Mouse (Mus musculus) limb, embryonic 10.5 days (tissue): Measurements from ENCODE around the gene Mcts2. TPM values are rescaled to one million over a fixed set of nuclear protein-coding genes. Genes with fewer than 3 reads are reported as not detected.

Experiments used
- DNase-seq: peaks from one replicate; pipeline ENCODE4 v3.0.0-alpha.2; 2017; ENCODE audit warnings: low spot score
- H3K27ac ChIP-seq: fragments of 300-500 bp; sonication (generic); 2 replicates; pipeline ENCODE4 v1.5.1; 2016; ENCODE audit warnings: mild to moderate bottlenecking
- H3K27me3 ChIP-seq: fragments of 300-500 bp; sonication (generic); 2 replicates; pipeline ENCODE4 v1.6.1; 2016; ENCODE audit warnings: low read depth, mild to moderate bottlenecking; ENCODE audit not compliant: poor library complexity, severe bottlenecking
- H3K36me3 ChIP-seq: fragments of 300-500 bp; sonication (generic); 2 replicates; pipeline ENCODE4 v1.6.1; 2016; ENCODE audit warnings: mild to moderate bottlenecking, moderate library complexity
- H3K4me1 ChIP-seq: fragments of 300-500 bp; sonication (generic); 2 replicates; pipeline ENCODE4 v1.6.1; 2016
- H3K4me3 ChIP-seq: fragments of 300-500 bp; sonication (generic); 2 replicates; pipeline ENCODE4 v1.5.1; 2016; ENCODE audit warnings: mild to moderate bottlenecking, moderate library complexity
- H3K9me3 ChIP-seq: fragments of 300-500 bp; sonication (generic); replicated peaks from 2 replicates; pipeline ENCODE4 v1.6.1; 2016; ENCODE audit warnings: mild to moderate bottlenecking
- WGBS: fragments of 180-500 bp; shearing (Covaris S2); methylation state at CpG from one replicate; pipeline ENCODE4 v1.1.7; 2016; 5-methylcytosine and 5-hydroxymethylcytosine counted together
- polyA plus RNA-seq: library from polyadenylated mRNA; unstranded; fragments of >200 nt; fragmentation: Nextera tagmentation; extraction: Ambion mirVana; gene quantifications from 2 replicates; pipeline ENCODE4 v1.2.1, GENCODE M21; 2016

The Mcts2 gene
- polyA plus RNA-seq, 1 experiment from 2014 or later: 38.0 TPM

- Histone ChIP-seq H3K4me1 (peaks cover 20% of the 10 kb centered on the region), H3K4me3 (no peak overlapping the region), H3K27ac (no peak overlapping the region), H3K36me3 (peaks cover 83% of the 10 kb centered on the region), H3K9me3 (no peaks in the 10 kb centered on the region), H3K27me3 (no peaks in the 10 kb centered on the region)
- DNase-seq: no peak
- WGBS: 87% methylated on average over 7 of the region's 7 CpGs
Measured at GRCm38 (mm10) chr2:152694708-152695107, 7.9 kb downstream of the Mcts2 start.

- no peak for DNase-seq
- 58% methylated on average over 10 of the region's 10 CpGs for WGBS
- H3K9me3 ChIP-seq: no peaks in the 10 kb centered on the region
- H3K27ac ChIP-seq: peak overlapping the region; percentile 84
- H3K27me3 ChIP-seq: no peaks in the 10 kb centered on the region
- H3K4me1 ChIP-seq: peaks cover 20% of the 10 kb centered on the region
- H3K36me3 ChIP-seq: peaks cover 83% of the 10 kb centered on the region
- H3K4me3 ChIP-seq: no peak overlapping the region
Measured at GRCm38 (mm10) chr2:152696016-152696415, 9.2 kb downstream of the Mcts2 start.

GRCm38 (mm10) chr2:152696476-152697164 lies 9.8 kb downstream of the Mcts2 start:
- Histone ChIP-seq H3K27ac (peak overlapping the region; percentile 84), H3K4me1 (peaks cover 20% of the 10 kb centered on the region), H3K36me3 (peaks cover 83% of the 10 kb centered on the region), H3K27me3 (no peaks in the 10 kb centered on the region), H3K9me3 (no peaks in the 10 kb centered on the region), H3K4me3 (no peak overlapping the region)
- peak; percentile 95 for DNase-seq
- 45% methylated on average over 20 of the region's 20 CpGs for WGBS

GRCm38 (mm10) chr2:152700138-152700537 lies 13.3 kb downstream of the Mcts2 start:
- peak overlapping the region; percentile 38; the same call in 1 of the 2 replicates for H3K27ac ChIP-seq
- H3K27me3 ChIP-seq: no peaks in the 10 kb centered on the region
- H3K9me3 ChIP-seq: no peaks in the 10 kb centered on the region
- H3K4me3 ChIP-seq: no peak overlapping the region
- DNase-seq: no peak
- H3K4me1 ChIP-seq: peaks cover 32% of the 10 kb centered on the region
- 93% methylated on average over 10 of the region's 10 CpGs for whole genome bisulfite sequencing
- peaks cover 100% of the 10 kb centered on the region for H3K36me3 ChIP-seq

GRCm38 (mm10) chr2:152700725-152701124 lies 13.9 kb downstream of the Mcts2 start:
- 90% methylated on average over 8 of the region's 8 CpGs for WGBS
- no peaks in the 10 kb centered on the region for H3K27me3 ChIP-seq
- no peak overlapping the region for H3K4me3 ChIP-seq
- H3K27ac ChIP-seq: no peak overlapping the region
- H3K36me3 ChIP-seq: peaks cover 100% of the 10 kb centered on the region
- no peak for DNase-seq
- H3K9me3 ChIP-seq: no peaks in the 10 kb centered on the region
- H3K4me1 ChIP-seq: peaks cover 35% of the 10 kb centered on the region

GRCm38 (mm10) chr2:152703596-152704255 lies 16.9 kb downstream of the Mcts2 start:
- WGBS: 92% methylated on average over 21 of the region's 21 CpGs
- Histone ChIP-seq H3K27me3 (no peaks in the 10 kb centered on the region), H3K4me3 (no peak overlapping the region), H3K9me3 (no peaks in the 10 kb centered on the region), H3K36me3 (peaks cover 90% of the 10 kb centered on the region), H3K27ac (peak overlapping the region; percentile 94), H3K4me1 (peaks cover 54% of the 10 kb centered on the region)
- no peak for DNase-seq

- peak overlapping the region; percentile 94 for H3K27ac ChIP-seq
- peaks cover 54% of the 10 kb centered on the region for H3K4me1 ChIP-seq
- 88% methylated on average over 5 of the region's 5 CpGs for WGBS
- no peaks in the 10 kb centered on the region for H3K27me3 ChIP-seq
- no peak for DNase-seq
- H3K4me3 ChIP-seq: no peak overlapping the region
- peaks cover 90% of the 10 kb centered on the region for H3K36me3 ChIP-seq
- H3K9me3 ChIP-seq: no peaks in the 10 kb centered on the region
Measured at GRCm38 (mm10) chr2:152704256-152704605, 17.4 kb downstream of the Mcts2 start.

- H3K4me1 ChIP-seq: peaks cover 54% of the 10 kb centered on the region
- WGBS: 90% methylated on average over 14 of the region's 14 CpGs
- peak overlapping the region; percentile 94 for H3K27ac ChIP-seq
- no peaks in the 10 kb centered on the region for H3K27me3 ChIP-seq
- no peaks in the 10 kb centered on the region for H3K9me3 ChIP-seq
- DNase-seq: no peak
- H3K4me3 ChIP-seq: no peak overlapping the region
- peaks cover 85% of the 10 kb centered on the region for H3K36me3 ChIP-seq
Measured at GRCm38 (mm10) chr2:152704811-152705370, 18.1 kb downstream of the Mcts2 start.

GRCm38 (mm10) chr2:152705993-152706571 lies 19.2 kb downstream of the Mcts2 start:
- Histone ChIP-seq H3K27ac (peak overlapping the region; percentile 94), H3K27me3 (no peaks in the 10 kb centered on the region), H3K4me1 (peaks cover 54% of the 10 kb centered on the region), H3K9me3 (no peaks in the 10 kb centered on the region), H3K36me3 (peaks cover 73% of the 10 kb centered on the region), H3K4me3 (peak overlapping the region; percentile 30)
- peak; percentile 85 for DNase-seq
- 47% methylated on average over 22 of the region's 22 CpGs for WGBS

- H3K27me3 ChIP-seq: no peaks in the 10 kb centered on the region
- no peaks in the 10 kb centered on the region for H3K9me3 ChIP-seq
- peak overlapping the region; percentile 94 for H3K27ac ChIP-seq
- H3K36me3 ChIP-seq: peaks cover 62% of the 10 kb centered on the region
- peak overlapping the region; percentile 49 for H3K4me3 ChIP-seq
- H3K4me1 ChIP-seq: peaks cover 54% of the 10 kb centered on the region
- DNase-seq: no peak
- WGBS: 17% methylated on average over 7 of the region's 7 CpGs
Measured at GRCm38 (mm10) chr2:152707186-152707585, 20.4 kb downstream of the Mcts2 start.

- 1% methylated on average over 31 of the region's 31 CpGs for WGBS
- H3K9me3 ChIP-seq: no peaks in the 10 kb centered on the region
- no peaks in the 10 kb centered on the region for H3K27me3 ChIP-seq
- H3K4me1 ChIP-seq: peaks cover 54% of the 10 kb centered on the region
- DNase-seq: peak; percentile 96
- peaks cover 57% of the 10 kb centered on the region for H3K36me3 ChIP-seq
- peak overlapping the region; percentile 94 for H3K27ac ChIP-seq
- H3K4me3 ChIP-seq: peak overlapping the region; percentile 49
Measured at GRCm38 (mm10) chr2:152707627-152708026, 20.8 kb downstream of the Mcts2 start.

GRCm38 (mm10) chr2:152709066-152709465 lies 22.2 kb downstream of the Mcts2 start:
- peaks cover 47% of the 10 kb centered on the region for H3K4me1 ChIP-seq
- H3K4me3 ChIP-seq: no peak overlapping the region
- WGBS: 94% methylated on average over 5 of the region's 5 CpGs
- DNase-seq: no peak
- H3K27me3 ChIP-seq: no peaks in the 10 kb centered on the region
- H3K9me3 ChIP-seq: no peaks in the 10 kb centered on the region
- H3K36me3 ChIP-seq: peaks cover 43% of the 10 kb centered on the region
- H3K27ac ChIP-seq: peak overlapping the region; percentile 94; the same call in 1 of the 2 replicates

- Histone ChIP-seq H3K4me3 (no peak overlapping the region), H3K36me3 (no peaks in the 10 kb centered on the region), H3K27ac (peak overlapping the region; percentile 46; the same call in 1 of the 2 replicates), H3K27me3 (no peaks in the 10 kb centered on the region), H3K9me3 (no peaks in the 10 kb centered on the region), H3K4me1 (peaks cover 12% of the 10 kb centered on the region)
- no peak for DNase-seq
- WGBS: 82% methylated on average over 6 of the region's 6 CpGs
Measured at GRCm38 (mm10) chr2:152716241-152716772, 29.5 kb downstream of the Mcts2 start.
